Mouse (Mus musculus): ENCODE data around the gene Csgalnact2.

DNA sequence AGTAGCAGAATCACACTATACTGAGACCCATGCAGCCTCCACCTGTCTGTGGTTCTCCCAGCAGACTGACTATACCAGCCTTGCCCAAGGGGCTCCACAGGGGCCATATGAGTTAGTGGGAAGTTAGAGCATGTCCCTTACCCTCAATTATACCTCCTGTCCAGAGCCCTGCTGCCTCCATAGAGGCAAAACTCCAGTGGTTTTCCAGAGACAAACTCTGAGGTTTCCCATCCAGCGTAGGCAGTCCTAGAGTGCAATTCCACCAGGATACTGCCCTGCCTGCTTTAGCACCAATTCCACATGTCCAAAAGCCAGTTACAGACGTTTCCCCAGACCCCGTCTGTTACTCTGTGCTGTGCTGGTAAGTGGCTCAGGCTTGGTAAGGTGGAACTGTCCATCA, 59.6 kb downstream of the Csgalnact2 start:
- TF ChIP-seq GATA1 (IDR thresholded peaks at IDR 0.05; ENCODE audit: borderline replicate concordance, low read length) (no peak), FLI1 (IDR thresholded peaks at IDR 0.05; ENCODE audit: low read length) (no peak)

All from megakaryocyte, embryonic 14.5 days (primary cell).